Mouse (Mus musculus) heart, postnatal 0 days (tissue): Measurements from ENCODE around the gene Nme6.

Source experiments
- CTCF ChIP-seq: IDR thresholded peaks from 2 replicates; pipeline ENCODE4 v1.5.1; 2016; ENCODE audit warnings: antibody characterized with exemption, control low read depth, low read depth
- EP300 ChIP-seq: IDR thresholded peaks from 2 replicates; pipeline ENCODE4 v1.6.1; 2016; ENCODE audit warnings: antibody characterized with exemption, low read depth

DNA sequence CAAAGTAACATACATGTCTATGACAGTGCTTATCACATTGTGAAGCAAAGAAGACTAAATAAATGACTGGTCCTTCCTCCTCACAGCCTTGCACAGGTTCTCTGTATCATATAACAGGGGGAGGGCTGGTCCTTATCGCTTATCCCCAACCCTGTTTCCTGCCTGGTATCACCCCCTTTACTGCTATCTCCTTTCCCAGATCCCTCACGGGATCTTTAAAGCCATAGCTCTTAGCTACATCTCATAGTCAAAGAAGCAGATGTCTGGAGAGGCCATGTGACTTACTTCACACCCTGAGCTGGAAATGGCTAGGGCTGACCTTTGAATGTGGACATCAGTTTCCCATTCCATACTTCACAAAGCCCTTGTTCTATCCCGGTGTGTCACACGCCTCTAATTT lies 6.8 kb upstream of the Nme6 start:
- TF ChIP-seq CTCF (no peak), EP300 (no peak)
